Mouse (Mus musculus) limb, embryonic 13.5 days (tissue): ENCODE measurements around the gene Sec14l1. TPM values are rescaled to one million over a fixed set of nuclear protein-coding genes. Genes with fewer than 3 reads are reported as not detected.

Source experiments
- ATAC-seq: fragments of 200-750 bp; cut with Nextera tagmentation; 2 replicates; pipeline ENCODE4 v1.8.0; 2017; ENCODE audit warnings: low read depth, moderate number of reproducible peaks, moderate TSS enrichment; ENCODE audit not compliant: low FRiP score
- H3K27ac ChIP-seq: fragments of 300-500 bp; sonication (generic); 2 replicates; pipeline ENCODE4 v1.5.1; 2015; ENCODE audit warnings: inconsistent platforms, mild to moderate bottlenecking, moderate library complexity
- H3K27me3 ChIP-seq: fragments of 300-500 bp; sonication (generic); 2 replicates; pipeline ENCODE4 v1.6.1; 2015; ENCODE audit warnings: mild to moderate bottlenecking, inconsistent platforms
- H3K36me3 ChIP-seq: fragments of 300-500 bp; sonication (generic); 2 replicates; pipeline ENCODE4 v1.6.1; 2015; ENCODE audit warnings: inconsistent platforms, mild to moderate bottlenecking, moderate library complexity
- H3K4me1 ChIP-seq: fragments of 300-500 bp; sonication (generic); 2 replicates; pipeline ENCODE4 v1.6.1; 2015; ENCODE audit warnings: inconsistent platforms
- H3K4me2 ChIP-seq: fragments of 300-500 bp; sonication (generic); replicated peaks from 2 replicates; pipeline ENCODE4 v1.6.1; 2015; ENCODE audit warnings: inconsistent platforms, mild to moderate bottlenecking, moderate library complexity
- H3K4me3 ChIP-seq: fragments of 300-500 bp; sonication (generic); 2 replicates; pipeline ENCODE4 v1.5.1; 2015; ENCODE audit warnings: moderate library complexity, mild to moderate bottlenecking, inconsistent platforms
- H3K9ac ChIP-seq: fragments of 300-500 bp; sonication (generic); 2 replicates; pipeline ENCODE4 v1.6.1; 2015; ENCODE audit warnings: mild to moderate bottlenecking, inconsistent platforms
- H3K9me3 ChIP-seq: fragments of 300-500 bp; sonication (generic); 2 replicates; pipeline ENCODE4 v1.6.1; 2016; ENCODE audit warnings: inconsistent platforms
- WGBS: fragments of 180-500 bp; shearing (Covaris S2); methylation state at CpG from one replicate; pipeline ENCODE4 v1.1.7; 2015; 5-methylcytosine and 5-hydroxymethylcytosine counted together
- polyA plus RNA-seq: library from polyadenylated mRNA; unstranded; fragments of >200 nt; fragmentation: Nextera tagmentation; extraction: Ambion mirVana; gene quantifications from 2 replicates; pipeline ENCODE4 v1.2.1, GENCODE M21; 2015

Sec14l1 gene
- polyA plus RNA-seq, 1 experiment from 2014 or later, result 65.4 TPM

- H3K27me3 ChIP-seq, result no peaks in the 10 kb centered on the region
- 79% methylated on average over 10 of the region's 10 CpGs for WGBS
Measured at GRCm38 (mm10) chr11:117104044-117104757, 10.8 kb upstream of the Sec14l1 start.

DNA sequence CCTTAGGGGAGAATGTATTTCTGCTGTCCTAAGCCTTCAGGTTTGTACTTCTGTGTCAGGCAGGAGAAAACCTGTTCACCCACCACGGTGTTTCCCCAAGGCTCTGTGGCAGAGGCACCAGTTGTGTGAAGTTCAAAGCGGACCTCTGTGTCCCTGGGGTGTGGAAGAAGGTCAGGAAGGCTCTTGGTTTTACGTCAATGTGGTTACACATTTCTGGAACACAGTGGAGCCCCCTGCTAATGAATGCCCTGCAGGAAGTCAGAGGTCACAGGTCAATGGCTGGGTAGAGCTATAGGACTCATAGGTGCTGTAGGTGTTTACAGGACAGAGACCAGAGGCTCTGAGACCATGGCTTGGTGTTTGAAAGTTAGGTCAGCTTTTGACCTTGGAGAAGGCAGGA, 9.7 kb upstream of the Sec14l1 start:
- ATAC-seq, result no peak
- Histone ChIP-seq H3K27me3 (no peaks in the 10 kb centered on the region), H3K27ac (no peak overlapping the region)

More at GRCm38 (mm10) chr11:117104044-117104757, 10.8 kb upstream of the Sec14l1 start:
- Histone ChIP-seq H3K9me3 (no peaks in the 10 kb centered on the region), H3K27ac (no peak overlapping the region; the same call in 1 of the 2 replicates), H3K4me2 (no peak overlapping the region), H3K36me3 (no peaks in the 10 kb centered on the region), H3K4me3 (no peak overlapping the region), H3K4me1 (peaks cover 32% of the 10 kb centered on the region), H3K9ac (no peak overlapping the region)
- no peak for ATAC-seq

DNA sequence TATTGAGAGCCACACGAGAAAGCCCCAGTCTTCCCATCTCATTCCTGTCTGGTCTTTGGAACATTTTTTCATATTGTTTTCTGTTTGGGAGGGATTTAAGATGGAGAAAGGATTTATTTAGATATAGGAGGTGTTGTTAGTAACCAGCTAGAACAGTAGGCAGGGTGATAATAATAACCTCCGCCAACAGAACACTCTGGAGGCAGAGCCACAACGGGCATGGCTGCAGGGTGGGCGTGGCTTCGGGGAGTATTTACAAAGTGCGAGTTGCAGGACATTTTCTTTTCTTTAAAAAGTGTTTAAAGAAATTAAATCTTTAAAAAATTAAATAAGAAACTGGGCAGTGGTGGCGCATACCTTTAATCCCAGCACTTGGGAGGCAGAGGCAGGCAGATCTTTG, 9.1 kb upstream of the Sec14l1 start:
- peak overlapping the region; percentile 94; the same call in 1 of the 2 replicates for H3K27ac ChIP-seq
- peaks cover 37% of the 10 kb centered on the region for H3K4me1 ChIP-seq
- no peak overlapping the region for H3K4me2 ChIP-seq
- no peak for ATAC-seq
- 79% methylated on average over 7 of the region's 7 CpGs for WGBS
- H3K4me3 ChIP-seq, result no peak overlapping the region
- no peaks in the 10 kb centered on the region for H3K36me3 ChIP-seq
- no peaks in the 10 kb centered on the region for H3K27me3 ChIP-seq
- no peaks in the 10 kb centered on the region for H3K9me3 ChIP-seq
- no peak overlapping the region for H3K9ac ChIP-seq

More for the DNA sequence above, 9.7 kb upstream of the Sec14l1 start:
- H3K4me2 ChIP-seq, result no peak overlapping the region
- peaks cover 37% of the 10 kb centered on the region for H3K4me1 ChIP-seq
- no peak overlapping the region for H3K4me3 ChIP-seq
- H3K36me3 ChIP-seq, result no peaks in the 10 kb centered on the region
- 46% methylated on average over 3 of the region's 3 CpGs for WGBS
- H3K9me3 ChIP-seq, result no peaks in the 10 kb centered on the region
- H3K9ac ChIP-seq, result no peak overlapping the region

DNA sequence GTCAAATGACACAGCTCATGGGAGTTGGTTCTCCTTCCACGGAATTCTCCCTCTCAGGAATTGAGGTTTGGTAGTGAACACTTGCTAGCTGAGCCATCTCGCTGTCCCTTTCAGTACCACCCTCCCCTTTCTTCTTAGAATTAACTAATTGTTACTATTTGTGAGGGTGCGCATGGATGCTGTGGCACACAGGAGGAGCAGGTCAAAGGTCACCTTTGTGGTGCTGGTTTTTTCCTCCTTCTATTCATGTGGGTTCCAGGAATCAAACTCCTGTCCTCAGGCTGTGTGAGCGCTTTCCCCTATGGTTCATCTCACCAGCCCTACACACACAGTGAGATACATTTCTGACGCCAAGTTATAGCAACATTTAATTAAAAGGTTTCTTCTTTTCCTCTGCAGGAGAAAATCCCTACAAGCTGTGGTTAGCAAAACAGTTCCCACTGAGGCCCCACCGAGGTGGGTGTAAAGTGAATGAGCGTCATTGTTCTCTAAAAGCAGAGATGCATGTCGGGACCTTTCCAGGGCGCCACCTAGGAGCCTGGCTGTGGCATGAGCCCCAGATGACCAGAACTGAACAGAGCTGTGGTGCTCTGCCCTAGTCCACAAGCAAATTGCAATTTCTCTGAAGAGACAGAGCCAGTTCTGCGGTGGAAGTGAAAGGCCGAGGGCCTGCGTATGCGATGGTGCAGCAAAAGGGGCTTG, 8.2 kb upstream of the Sec14l1 start:
- Histone ChIP-seq H3K36me3 (no peaks in the 10 kb centered on the region), H3K9ac (no peak overlapping the region), H3K4me3 (no peak overlapping the region), H3K4me2 (no peak overlapping the region), H3K9me3 (no peaks in the 10 kb centered on the region), H3K27me3 (no peaks in the 10 kb centered on the region), H3K27ac (peak overlapping the region; percentile 94), H3K4me1 (peaks cover 33% of the 10 kb centered on the region)
- 42% methylated on average over 13 of the region's 13 CpGs for WGBS
- no peak for ATAC-seq

DNA sequence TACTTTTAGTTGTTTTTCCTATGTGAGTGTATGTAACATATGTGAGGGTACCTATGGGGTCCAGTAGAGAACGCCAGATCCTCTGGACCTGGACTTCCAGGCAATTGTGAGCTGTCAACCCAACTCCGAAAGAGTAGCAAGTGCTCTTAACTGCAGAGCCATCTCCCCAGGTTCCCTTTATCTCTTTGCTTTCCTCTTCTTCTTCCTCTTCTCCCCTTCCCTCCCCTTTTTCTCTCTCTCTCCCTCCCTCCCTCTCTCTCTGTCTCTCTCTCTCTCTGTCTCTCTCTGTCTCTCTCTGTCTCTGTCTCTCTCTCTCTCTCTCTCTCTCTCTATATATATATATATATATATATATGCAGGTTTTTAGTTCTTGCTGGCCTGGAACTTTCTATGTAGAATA, 7.1 kb upstream of the Sec14l1 start:
- H3K27ac ChIP-seq, result peak overlapping the region; percentile 94
- H3K4me1 ChIP-seq, result peaks cover 39% of the 10 kb centered on the region
- 89% methylated on average over 2 of the region's 2 CpGs for WGBS
- H3K9me3 ChIP-seq, result no peaks in the 10 kb centered on the region
- no peaks in the 10 kb centered on the region for H3K36me3 ChIP-seq
- no peak overlapping the region for H3K9ac ChIP-seq
- ATAC-seq, result no peak
- no peak overlapping the region for H3K4me2 ChIP-seq
- H3K4me3 ChIP-seq, result no peak overlapping the region
- H3K27me3 ChIP-seq, result no peaks in the 10 kb centered on the region

DNA sequence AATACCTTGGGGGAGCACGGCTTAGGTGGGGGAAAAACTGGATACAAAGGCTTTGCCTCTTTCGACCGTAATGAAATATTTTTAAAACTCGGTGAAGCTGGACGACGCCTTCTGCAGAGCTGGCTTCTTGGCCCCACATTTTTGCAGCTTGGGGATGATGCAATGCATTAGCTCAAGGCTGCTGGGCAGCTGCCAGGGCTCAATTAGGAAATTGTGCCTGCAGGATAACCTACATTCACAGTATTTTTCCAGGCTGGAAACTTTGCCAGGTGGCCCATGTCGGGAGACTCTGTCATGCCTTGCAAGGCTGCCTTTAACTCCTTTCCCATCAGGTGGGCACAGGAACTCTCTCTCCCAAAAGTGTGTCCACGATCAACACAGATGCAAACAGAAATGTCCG, 6.4 kb upstream of the Sec14l1 start:
- Histone ChIP-seq H3K9ac (no peak overlapping the region), H3K27ac (peak overlapping the region; percentile 94), H3K4me1 (peaks cover 44% of the 10 kb centered on the region), H3K27me3 (no peaks in the 10 kb centered on the region), H3K4me2 (peak overlapping the region; percentile 14), H3K4me3 (no peak overlapping the region), H3K36me3 (no peaks in the 10 kb centered on the region), H3K9me3 (no peaks in the 10 kb centered on the region)
- 27% methylated on average over 9 of the region's 9 CpGs for WGBS
- ATAC-seq, result peak; percentile 70

GRCm38 (mm10) chr11:117109179-117109954, 5.6 kb upstream of the Sec14l1 start:
- no peak for ATAC-seq
- Histone ChIP-seq H3K36me3 (no peaks in the 10 kb centered on the region), H3K27ac (peak overlapping the region; percentile 94), H3K27me3 (no peaks in the 10 kb centered on the region), H3K4me1 (peaks cover 51% of the 10 kb centered on the region), H3K4me2 (peak overlapping the region; percentile 14), H3K9ac (no peak overlapping the region), H3K9me3 (no peaks in the 10 kb centered on the region), H3K4me3 (no peak overlapping the region)
- WGBS, result 89% methylated on average over 12 of the region's 12 CpGs

GRCm38 (mm10) chr11:117111967-117112648, 2.9 kb upstream of the Sec14l1 start:
- ATAC-seq, result no peak
- no peak overlapping the region for H3K4me3 ChIP-seq
- no peaks in the 10 kb centered on the region for H3K27me3 ChIP-seq
- peak overlapping the region; percentile 52; the same call in 1 of the 2 replicates for H3K27ac ChIP-seq
- 86% methylated on average over 11 of the region's 11 CpGs for WGBS
- no peak overlapping the region for H3K9ac ChIP-seq
- no peaks in the 10 kb centered on the region for H3K36me3 ChIP-seq
- no peak overlapping the region for H3K4me2 ChIP-seq
- peaks cover 59% of the 10 kb centered on the region for H3K4me1 ChIP-seq
- no peaks in the 10 kb centered on the region for H3K9me3 ChIP-seq

DNA sequence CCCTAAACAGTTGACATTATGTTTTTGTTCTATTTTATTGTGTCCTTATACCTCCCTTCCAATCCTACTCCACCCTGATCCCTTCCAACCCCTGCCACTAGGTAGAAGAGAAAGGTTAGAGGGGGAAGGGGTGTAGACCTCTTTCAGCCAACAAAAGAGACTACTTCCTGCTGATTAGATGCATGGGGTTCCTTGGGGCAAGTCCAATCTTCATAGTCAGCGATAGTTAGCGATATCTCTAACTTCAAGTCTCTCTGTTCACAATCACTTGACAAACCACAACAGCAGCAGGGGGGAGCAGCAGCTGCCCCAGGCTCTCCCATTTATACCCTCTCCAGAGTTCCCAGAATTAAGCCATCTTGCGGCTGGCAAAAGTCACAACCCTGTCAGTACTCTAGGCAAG, 2.3 kb upstream of the Sec14l1 start:
- no peak overlapping the region for H3K4me3 ChIP-seq
- peak overlapping the region; percentile 99 for H3K27ac ChIP-seq
- H3K27me3 ChIP-seq, result no peaks in the 10 kb centered on the region
- peaks cover 63% of the 10 kb centered on the region for H3K4me1 ChIP-seq
- H3K4me2 ChIP-seq, result no peak overlapping the region
- H3K9me3 ChIP-seq, result no peaks in the 10 kb centered on the region
- no peak overlapping the region for H3K9ac ChIP-seq
- H3K36me3 ChIP-seq, result peaks cover 4% of the 10 kb centered on the region; the same call in 1 of the 2 replicates
- no peak for ATAC-seq
- 30% methylated on average over 3 of the region's 3 CpGs for WGBS

GRCm38 (mm10) chr11:117113377-117113776, 1.6 kb upstream of the Sec14l1 start:
- Histone ChIP-seq H3K9ac (no peak overlapping the region), H3K36me3 (peaks cover 8% of the 10 kb centered on the region), H3K4me3 (no peak overlapping the region), H3K4me2 (no peak overlapping the region), H3K27ac (peak overlapping the region; percentile 99), H3K27me3 (no peaks in the 10 kb centered on the region), H3K9me3 (no peaks in the 10 kb centered on the region), H3K4me1 (peaks cover 64% of the 10 kb centered on the region)
- WGBS, result 73% methylated on average over 5 of the region's 5 CpGs
- no peak for ATAC-seq

DNA sequence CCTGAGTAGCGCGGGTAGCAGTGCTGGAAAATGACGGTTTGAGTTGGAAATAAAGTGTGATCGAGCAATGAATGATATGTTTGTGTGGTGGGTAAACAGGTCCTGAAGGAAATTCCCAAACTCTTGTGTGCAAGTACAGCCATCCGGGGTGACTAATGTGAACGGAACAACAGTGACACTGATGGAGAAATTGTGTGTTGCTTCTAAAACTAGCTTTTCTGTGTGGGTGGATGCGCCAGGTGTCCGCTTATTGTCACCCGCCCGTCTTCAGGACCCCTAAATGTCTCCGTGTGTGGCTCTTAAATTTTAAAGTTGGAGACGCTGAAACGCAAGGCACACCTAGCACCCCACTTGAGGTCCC, 757 bp upstream of the Sec14l1 start:
- H3K4me2 ChIP-seq, result peak overlapping the region; percentile 79
- H3K9ac ChIP-seq, result peak overlapping the region; percentile 60
- no peaks in the 10 kb centered on the region for H3K9me3 ChIP-seq
- H3K27ac ChIP-seq, result peak overlapping the region; percentile 99
- peaks cover 8% of the 10 kb centered on the region for H3K36me3 ChIP-seq
- H3K27me3 ChIP-seq, result no peaks in the 10 kb centered on the region
- H3K4me1 ChIP-seq, result peaks cover 64% of the 10 kb centered on the region
- peak overlapping the region; percentile 89 for H3K4me3 ChIP-seq
- WGBS, result 43% methylated on average over 13 of the region's 13 CpGs
- ATAC-seq, result no peak
